Mouse (Mus musculus) olfactory bulb, adult 2 months (tissue): ENCODE results near the gene Tcea3.

ENCODE experiments used
- CTCF ChIP-seq: fragments of 200-500 bp; IDR thresholded peaks from 2 replicates; pipeline ENCODE4 v1.5.1; 2012; ENCODE audit warnings: low read depth, mild to moderate bottlenecking, low read length, moderate library complexity; ENCODE audit not compliant: insufficient read depth
- POLR2A ChIP-seq: fragments of 200-500 bp; IDR thresholded peaks from 2 replicates; pipeline ENCODE4 v1.6.1; 2012; ENCODE audit warnings: mild to moderate bottlenecking, low read depth, low read length, moderate library complexity; ENCODE audit not compliant: insufficient read depth

DNA sequence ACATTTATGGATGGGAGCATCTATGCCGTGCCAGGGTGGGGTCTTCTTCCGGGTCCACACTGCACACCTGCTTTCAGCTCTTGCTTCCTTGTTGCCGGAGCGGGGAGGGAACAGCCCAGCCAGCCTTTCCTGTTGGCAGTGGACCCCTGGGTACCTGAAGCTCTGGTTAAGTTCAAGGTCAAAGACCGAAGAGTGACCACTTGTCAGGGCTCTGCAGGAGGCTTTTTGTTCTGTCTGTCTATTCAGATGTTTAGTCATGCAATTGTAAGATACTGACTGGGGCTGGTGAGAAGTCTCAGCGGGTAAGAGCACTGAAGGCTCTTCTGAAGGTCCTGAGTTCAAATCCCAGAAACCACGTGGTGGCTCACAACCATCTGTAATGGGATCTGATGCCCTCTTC lies 48.7 kb upstream of the Tcea3 start:
- no peak for TF ChIP-seq CTCF
- TF ChIP-seq POLR2A, result no peak
